Mouse (Mus musculus) heart, embryonic 14.5 days (tissue): ENCODE results near the gene Olfr574. TPM values are rescaled to one million over a fixed set of nuclear protein-coding genes. Genes with fewer than 3 reads are reported as not detected.
A peak's percentile ranks its signal among the peaks of the same experiment; 100 is the strongest.

Experiments
- ATAC-seq: fragments of 200-750 bp; cut with Nextera tagmentation; 2 replicates; pipeline ENCODE4 v1.8.0; 2017; ENCODE audit warnings: low read depth, moderate TSS enrichment; ENCODE audit not compliant: insufficient number of reproducible peaks, insufficient read depth, low FRiP score
- H3K27ac ChIP-seq, 2 experiments: fragments of 200-500 bp in 1 of 2; fragments of 300-500 bp in 1 of 2; sonication (generic) in 1 of 2; replicated peaks in 1 of 2; 2 replicates each; pipeline ENCODE4 v1.5.1; 2012 to 2014; ENCODE audit warnings: low read depth in 2 of 2, low read length in 2 of 2, control low read depth in 1 of 2, mild to moderate bottlenecking in 1 of 2, mixed read lengths in 1 of 2; ENCODE audit not compliant: control insufficient read depth in 1 of 2, insufficient read depth in 1 of 2
- H3K27me3 ChIP-seq: fragments of 300-500 bp; sonication (generic); 2 replicates; pipeline ENCODE4 v1.6.1; 2014; ENCODE audit warnings: mild to moderate bottlenecking, low read length, control low read depth; ENCODE audit not compliant: control insufficient read depth, insufficient read depth
- H3K36me3 ChIP-seq: fragments of 300-500 bp; sonication (generic); 2 replicates; pipeline ENCODE4 v1.6.1; 2014; ENCODE audit warnings: mild to moderate bottlenecking, control low read depth, low read length, mixed read lengths; ENCODE audit not compliant: control insufficient read depth, insufficient read depth
- H3K4me1 ChIP-seq, 2 experiments: fragments of 200-500 bp in 1 of 2; fragments of 300-500 bp in 1 of 2; sonication (generic) in 1 of 2; 2 replicates each; pipeline ENCODE4 v1.6.1; 2012 to 2014; ENCODE audit warnings: low read length in 2 of 2, control low read depth in 1 of 2, mixed read lengths in 1 of 2; ENCODE audit not compliant: control insufficient read depth in 2 of 2, insufficient read depth in 2 of 2
- H3K4me2 ChIP-seq: fragments of 300-500 bp; sonication (generic); 2 replicates; pipeline ENCODE4 v1.6.1; 2014; ENCODE audit warnings: mild to moderate bottlenecking, low read length
- H3K4me3 ChIP-seq, 2 experiments: fragments of 200-500 bp in 1 of 2; fragments of 300-500 bp in 1 of 2; sonication (generic) in 1 of 2; 2 replicates each; pipeline ENCODE4 v1.5.1; 2012 to 2014; ENCODE audit warnings: low read length in 2 of 2, mild to moderate bottlenecking in 2 of 2, control low read depth in 1 of 2, low read depth in 1 of 2, moderate library complexity in 1 of 2; ENCODE audit not compliant: control insufficient read depth in 1 of 2, insufficient read depth in 1 of 2
- H3K9ac ChIP-seq: fragments of 300-500 bp; sonication (generic); 2 replicates; pipeline ENCODE4 v1.6.1; 2014; ENCODE audit warnings: mild to moderate bottlenecking, low read length
- H3K9me3 ChIP-seq: fragments of 300-500 bp; sonication (generic); 2 replicates; pipeline ENCODE4 v1.6.1; 2016; ENCODE audit warnings: low read length, control low read depth; ENCODE audit not compliant: control insufficient read depth
- WGBS: fragments of 180-500 bp; shearing (Covaris S2); extraction: QIAGEN DNeasy Blood & Tissue Kit; methylation state at CpG from one replicate; pipeline ENCODE4 v1.1.7; 2014; 5-methylcytosine and 5-hydroxymethylcytosine counted together
- polyA plus RNA-seq: library from polyadenylated mRNA; unstranded; fragments of >200 nt; fragmentation: Nextera tagmentation; extraction: Ambion mirVana; gene quantifications from 2 replicates; pipeline ENCODE4 v1.2.1, GENCODE M21; 2014

Gene Olfr574
- not detected in 2 replicates for polyA plus RNA-seq

DNA sequence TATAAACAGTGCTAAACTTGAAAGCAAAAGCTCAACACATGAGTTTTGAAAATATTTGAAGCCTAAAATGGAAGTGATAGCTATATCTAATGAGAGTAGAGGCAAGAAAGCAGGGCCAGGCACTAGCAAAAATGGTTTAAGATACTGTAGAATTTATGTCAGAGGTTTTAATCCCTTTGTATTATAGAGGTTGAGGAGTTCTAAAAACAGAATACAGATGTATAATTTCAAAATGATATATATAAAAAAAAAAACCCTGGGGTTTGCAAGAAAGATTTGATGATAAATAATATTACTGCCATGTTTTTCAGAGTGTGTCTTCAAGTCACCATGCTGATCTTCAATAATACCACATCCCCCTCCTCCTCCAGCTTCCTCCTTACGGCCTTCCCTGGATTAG, at the start of gene Olfr574:
TSS of gene Olfr574 (plus strand) at position 301 of the 400 bp plus-strand sequence.
- 84% methylated on average over 1 of the region's 1 CpGs for WGBS
- no peak within 1 kb of the TSS for H3K4me3 ChIP-seq

DNA sequence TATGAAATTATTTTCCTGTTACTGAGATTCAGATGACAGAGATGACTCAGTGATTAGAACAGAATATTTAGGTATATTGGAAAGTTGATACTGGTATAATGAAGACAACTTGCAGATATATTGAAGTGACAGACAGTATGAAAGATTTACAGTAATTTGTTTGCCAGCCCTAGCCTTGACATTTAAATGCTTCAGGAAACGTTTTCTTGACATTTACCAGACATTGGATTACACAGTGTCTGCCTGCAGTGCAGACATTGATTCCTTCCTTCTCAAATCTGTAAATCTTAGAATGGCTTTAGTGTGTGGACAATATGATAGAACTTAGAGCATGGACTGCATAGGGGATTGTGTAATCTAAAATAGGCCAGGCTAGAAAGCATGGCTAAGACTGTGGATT, 33.0 kb upstream of the Olfr574 start:
- ATAC-seq, result no peak

More for the DNA sequence above, at the start of gene Olfr574:
- H3K9ac ChIP-seq, result no peak within 1 kb of the TSS
- no peaks in the 10 kb centered on the region for H3K36me3 ChIP-seq
- no peaks in the 10 kb centered on the region for H3K4me1 ChIP-seq
- H3K9me3 ChIP-seq, result no peaks in the 10 kb centered on the region
- ATAC-seq, result no peak
- H3K27me3 ChIP-seq, result no peaks in the 10 kb centered on the region
- no peak within 1 kb of the TSS for H3K27ac ChIP-seq
- no peak within 1 kb of the TSS for H3K4me2 ChIP-seq

DNA sequence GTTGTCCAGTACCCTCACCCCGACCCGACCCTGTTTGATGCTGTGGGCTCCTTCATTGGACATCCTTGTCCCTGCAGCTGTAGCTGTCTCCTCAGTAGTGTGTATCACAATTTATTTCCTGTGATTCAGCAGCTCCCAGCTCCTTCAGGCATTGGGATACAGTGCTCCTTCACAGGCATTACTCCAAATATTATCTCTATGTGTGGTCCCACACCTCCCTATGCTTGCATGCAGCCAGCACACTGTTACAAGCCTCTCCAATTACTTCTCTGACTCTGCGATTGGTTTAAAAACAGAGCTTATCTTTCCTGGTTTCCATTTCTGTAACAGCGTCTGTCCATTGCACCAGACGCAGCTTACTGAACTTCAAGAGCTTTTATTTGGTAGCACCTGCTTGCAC, 31.9 kb upstream of the Olfr574 start:
- Histone ChIP-seq H3K27me3 (no peaks in the 10 kb centered on the region), H3K36me3 (no peaks in the 10 kb centered on the region), H3K4me3 (no peak overlapping the region), H3K9me3 (no peaks in the 10 kb centered on the region), H3K9ac (no peak overlapping the region), H3K27ac (no peak overlapping the region), H3K4me2 (no peak overlapping the region), H3K4me1 (peaks cover 2 to 4% of the 10 kb centered on the region in 2 experiments; a peak in 2 of 4 replicates)
- WGBS, result 29% methylated on average over 5 of the region's 5 CpGs
- ATAC-seq, result 0 out of 2 replicates have a peak, but pooled peaks have one; percentile 56

More for the DNA sequence above, 33.0 kb upstream of the Olfr574 start:
- H3K27me3 ChIP-seq, result no peaks in the 10 kb centered on the region
- H3K4me2 ChIP-seq, result no peak overlapping the region
- H3K9me3 ChIP-seq, result no peaks in the 10 kb centered on the region
- no peaks in the 10 kb centered on the region for H3K36me3 ChIP-seq
- 16% methylated on average over 1 of the region's 1 CpGs for WGBS
- H3K27ac ChIP-seq, result no peak overlapping the region
- H3K9ac ChIP-seq, result no peak overlapping the region
- peaks cover 2 to 4% of the 10 kb centered on the region in 2 experiments; a peak in 2 of 4 replicates for H3K4me1 ChIP-seq
- H3K4me3 ChIP-seq, result no peak overlapping the region

DNA sequence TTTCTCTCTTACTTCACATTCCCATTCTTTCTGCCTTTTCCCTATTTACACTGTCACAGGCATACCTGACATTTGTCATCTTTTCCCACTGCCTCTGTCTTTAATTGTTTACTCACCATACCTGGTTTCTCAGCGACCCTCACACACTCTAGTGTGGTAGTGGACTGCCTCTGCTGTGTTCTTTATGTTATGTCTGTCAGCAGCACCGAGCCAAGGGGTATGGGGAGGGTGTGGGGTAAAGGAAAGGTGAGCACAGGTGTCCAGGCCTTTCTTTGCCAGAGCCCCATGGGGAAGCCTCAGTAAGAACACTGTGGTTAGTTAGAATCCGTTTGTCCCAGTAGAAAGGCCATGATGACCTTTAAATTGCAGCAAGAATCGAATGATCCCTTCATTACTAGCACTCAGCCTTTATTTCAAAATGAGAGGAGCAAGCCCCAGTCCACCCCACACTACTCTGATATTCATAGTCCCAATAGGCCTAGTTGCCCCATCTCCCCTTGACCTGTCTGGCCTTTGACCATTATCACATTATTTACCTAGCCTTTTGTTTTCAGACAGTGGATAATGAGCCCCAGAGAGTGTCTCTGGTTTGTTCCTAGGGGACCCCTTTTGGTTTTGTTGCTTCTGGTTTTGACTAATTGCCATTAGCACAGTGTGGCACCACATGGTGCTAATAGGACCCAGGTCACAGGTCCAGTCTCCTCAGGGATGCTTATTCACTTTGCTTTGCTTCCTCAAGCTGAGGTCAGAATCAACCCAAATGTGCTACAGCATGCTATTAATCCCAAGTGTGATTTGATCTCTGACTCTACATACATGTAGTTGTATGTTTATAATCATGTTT, 31.0 kb upstream of the Olfr574 start, which contains the start of gene Olfr571:
TSS of gene Olfr571 (minus strand) at position 505 of the 844 bp plus-strand sequence.
- H3K4me1 ChIP-seq, result peaks cover 2 to 4% of the 10 kb centered on the region in 2 experiments; a peak in 2 of 4 replicates
- no peaks in the 10 kb centered on the region for H3K9me3 ChIP-seq
- no peak within 1 kb of the TSS for H3K4me2 ChIP-seq
- H3K36me3 ChIP-seq, result no peaks in the 10 kb centered on the region
- no peak within 1 kb of the TSS for H3K4me3 ChIP-seq
- H3K9ac ChIP-seq, result no peak within 1 kb of the TSS
- no peak for ATAC-seq
- H3K27me3 ChIP-seq, result no peaks in the 10 kb centered on the region
- 67% methylated on average over 4 of the region's 4 CpGs for WGBS
- H3K27ac ChIP-seq, result no peak within 1 kb of the TSS

DNA sequence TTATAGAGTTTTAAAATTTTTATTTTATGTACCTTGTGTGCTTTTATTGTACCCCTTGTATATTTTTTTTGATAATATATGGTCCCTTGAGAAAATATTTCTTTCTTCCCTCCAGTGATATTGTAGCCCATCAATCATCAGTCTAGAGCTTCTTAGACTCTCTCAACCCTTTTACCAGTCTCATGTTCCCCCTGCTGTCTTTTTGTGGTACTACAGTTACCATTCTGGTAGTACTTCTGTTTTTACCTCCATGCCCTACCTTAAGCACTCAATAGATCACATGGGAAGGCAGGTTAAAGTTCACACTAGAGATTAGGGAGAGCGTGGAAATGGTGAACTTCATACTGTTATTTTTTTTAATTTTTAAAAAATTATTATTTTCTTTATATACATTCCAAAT, 28.6 kb upstream of the Olfr574 start:
- no peaks in the 10 kb centered on the region for H3K9me3 ChIP-seq
- no peak for ATAC-seq
- no peak overlapping the region for H3K4me3 ChIP-seq
- no peaks in the 10 kb centered on the region for H3K27me3 ChIP-seq
- no peak overlapping the region for H3K9ac ChIP-seq
- no peak overlapping the region for H3K27ac ChIP-seq
- no peak overlapping the region for H3K4me2 ChIP-seq
- WGBS, result 11% methylated on average over 1 of the region's 1 CpGs
- no peaks in the 10 kb centered on the region for H3K36me3 ChIP-seq
- H3K4me1 ChIP-seq, result peaks cover 2 to 4% of the 10 kb centered on the region in 2 experiments; a peak in 2 of 4 replicates

DNA sequence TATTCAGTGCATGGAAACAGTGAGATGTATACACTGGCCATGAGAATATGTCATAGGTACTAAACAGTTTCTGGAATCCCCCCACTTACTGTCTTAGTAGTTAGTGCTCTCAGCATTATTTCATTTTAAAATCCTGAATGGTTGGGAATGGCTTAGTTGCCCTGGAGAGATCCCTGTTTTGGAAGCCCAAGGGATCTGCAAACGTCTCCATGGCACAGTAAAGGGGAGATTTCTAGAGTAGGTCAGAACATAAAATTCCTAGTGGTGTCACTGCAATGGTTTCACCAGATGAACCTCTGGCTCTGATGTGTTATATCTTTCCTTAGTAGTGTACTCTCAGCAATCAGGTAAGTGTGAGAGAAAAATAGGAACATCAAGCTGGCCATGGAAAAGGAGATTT, 24.2 kb upstream of the Olfr574 start, which contains the start of gene Olfr572:
TSS of gene Olfr572 (plus strand) at position 301 of the 400 bp plus-strand sequence.
- no peak within 1 kb of the TSS for H3K4me3 ChIP-seq
- no peaks in the 10 kb centered on the region for H3K4me1 ChIP-seq
- no peak within 1 kb of the TSS for H3K9ac ChIP-seq
- ATAC-seq, result no peak
- no peaks in the 10 kb centered on the region for H3K9me3 ChIP-seq
- no peaks in the 10 kb centered on the region for H3K27me3 ChIP-seq
- 44% methylated on average over 1 of the region's 1 CpGs for WGBS
- H3K27ac ChIP-seq, result no peak within 1 kb of the TSS
- H3K4me2 ChIP-seq, result no peak within 1 kb of the TSS
- H3K36me3 ChIP-seq, result no peaks in the 10 kb centered on the region

DNA sequence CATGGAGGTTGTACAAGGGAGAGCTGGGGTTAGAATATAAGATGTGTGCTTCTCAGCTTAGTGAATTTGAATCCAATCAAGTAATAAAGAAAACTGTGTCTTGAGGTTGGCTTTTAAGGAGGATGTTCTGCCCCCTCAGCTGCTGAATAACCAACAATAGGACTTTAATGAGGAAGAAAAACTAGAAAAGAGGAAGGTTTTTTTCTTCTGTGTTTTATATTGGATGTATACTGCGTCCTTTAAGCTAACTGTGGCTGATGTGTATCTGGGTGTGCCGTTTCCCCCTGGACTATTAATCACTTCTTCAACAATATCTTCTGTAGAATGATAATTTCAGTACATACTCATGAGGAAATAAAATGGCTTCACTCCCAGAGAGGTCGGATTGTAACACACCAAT, 21.2 kb upstream of the Olfr574 start:
- Histone ChIP-seq H3K4me3 (no peak overlapping the region), H3K4me1 (no peaks in the 10 kb centered on the region)
- 63% methylated on average over 3 of the region's 3 CpGs for WGBS

More for the DNA sequence above, 21.2 kb upstream of the Olfr574 start:
- Histone ChIP-seq H3K36me3 (no peaks in the 10 kb centered on the region), H3K27me3 (no peaks in the 10 kb centered on the region), H3K9me3 (no peaks in the 10 kb centered on the region), H3K4me2 (no peak overlapping the region), H3K27ac (no peak overlapping the region), H3K9ac (no peak overlapping the region)
- ATAC-seq, result no peak
